Mouse (Mus musculus) testis, adult 2 months (tissue): Measurements from ENCODE around the gene Psmb9.

Source experiments
- CTCF ChIP-seq: fragments of 200-500 bp; IDR thresholded peaks from 2 replicates; pipeline ENCODE4 v1.5.1; 2012; ENCODE audit warnings: low read depth, mild to moderate bottlenecking, inconsistent platforms, low read length, moderate library complexity; ENCODE audit not compliant: control insufficient read depth, insufficient read depth, insufficient replicate concordance
- POLR2A ChIP-seq: fragments of 200-500 bp; IDR thresholded peaks from 2 replicates; pipeline ENCODE4 v1.6.1; 2012; ENCODE audit warnings: low read depth, mild to moderate bottlenecking, inconsistent platforms, low read length, moderate library complexity; ENCODE audit not compliant: control insufficient read depth

GRCm38 (mm10) chr17:34236691-34237090, 49.1 kb upstream of the Psmb9 start:
- TF ChIP-seq CTCF (no peak), POLR2A (no peak)
